13 mouse cellular contexts compared by ENCODE assay signal in the genomic region with DNA sequence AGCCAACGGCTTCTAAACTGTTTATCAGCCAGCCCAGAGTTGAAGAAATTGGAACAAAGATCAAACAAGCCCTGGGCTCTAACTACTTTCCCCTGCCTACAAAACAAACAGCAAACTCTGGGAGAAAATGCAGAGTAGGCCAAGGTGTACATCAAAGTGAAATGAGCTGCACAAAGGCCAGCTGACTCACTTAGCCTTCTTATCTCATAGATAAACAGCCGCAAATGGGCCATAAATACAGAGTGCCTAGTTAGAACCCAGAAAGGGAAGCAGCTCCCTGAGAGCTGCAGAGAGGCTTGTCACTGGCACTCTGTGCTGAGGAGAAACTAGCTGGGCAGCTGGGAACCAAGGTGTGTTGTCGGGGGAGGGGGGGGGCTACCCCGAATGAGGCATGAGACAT. TPM values are rescaled to one million over a fixed set of nuclear protein-coding genes. Genes with fewer than 3 reads are reported as not detected.
DNase-seq lines count a peak whose midpoint lies in the region; ATAC-seq and TF ChIP-seq lines count a peak whose summit lies in the region.
"Had no signal": no experiment of that assay in that cellular context is flagged by ENCODE, and none has a peak within 500 bp of the region (broad histone marks: within the 10 kb centered on the region; RNA-seq: fewer than 3 reads in every experiment).

No protein-coding gene starts in this region.

- no peak for TF ChIP-seq RAD21 in MEL (IDR thresholded peaks at IDR 0.05; ENCODE audit: low read depth, low read length)

- intact Hi-C loops in heart, postnatal 36 days (cut with DNase I), result no loop called here

- no peaks in the 10 kb centered on the region for H3K27me3 ChIP-seq in heart, embryonic 15.5 days
- no peaks in the 10 kb centered on the region for H3K27me3 ChIP-seq in MEL (ENCODE audit: control insufficient read depth in 1 of 2, insufficient read depth in 2 of 2, low read length in 2 of 2)
- no peaks in the 10 kb centered on the region for H3K27me3 ChIP-seq in liver, embryonic 15.5 days
- H3K27me3 ChIP-seq: limb, embryonic 12.5 days; midbrain, embryonic 15.5 days; neural tube, embryonic 15.5 days had no signal

- peaks cover 9% of the 10 kb centered on the region for H3K4me1 ChIP-seq in heart, embryonic 15.5 days (replicated peaks)
- H3K4me1 ChIP-seq in MEL (ENCODE audit: control insufficient read depth in 1 of 2, insufficient read depth in 2 of 2, low read length in 2 of 2), result peaks cover 4 to 16% of the 10 kb centered on the region in 2 experiments
- peaks cover 16% of the 10 kb centered on the region for H3K4me1 ChIP-seq in liver, embryonic 15.5 days (replicated peaks)
- H3K4me1 ChIP-seq: hindbrain, embryonic 10.5 days; limb, embryonic 12.5 days; midbrain, embryonic 15.5 days; neural tube, embryonic 15.5 days had no signal

- H3K4me3 ChIP-seq in heart, embryonic 15.5 days, result no peak overlapping the region
- no peak overlapping the region; a peak in 1 of 4 replicates for H3K4me3 ChIP-seq in MEL (ENCODE audit: control insufficient read depth in 1 of 2, insufficient read depth in 1 of 2, low read depth in 2 of 2, low read length in 2 of 2)
- H3K4me3 ChIP-seq in liver, embryonic 15.5 days (replicated peaks), result no peak overlapping the region
- H3K4me3 ChIP-seq: hindbrain, embryonic 10.5 days; limb, embryonic 12.5 days; midbrain, embryonic 15.5 days; neural tube, embryonic 15.5 days had no signal

- no peak for DNase-seq in heart, postnatal 36 days
- DNase-seq in MEL (ENCODE audit: low read depth, low spot score), result peak; percentile 84
- DNase-seq in gastrocnemius, postnatal 25 days, result no peak
- DNase-seq in spleen, postnatal 10 days (ENCODE audit: low spot score in 2 of 2), result no peak
- no peak for DNase-seq in frontal cortex, postnatal 10 days (ENCODE audit: low spot score in 2 of 2)
- DNase-seq: thymus, postnatal 14 days had no signal

- H3K79me2 ChIP-seq in MEL (ENCODE audit: control insufficient read depth, insufficient read depth, low read length, poor library complexity), result no peaks in the 10 kb centered on the region

- peak overlapping the region; percentile 40; the same call in 1 of the 2 replicates for H3K27ac ChIP-seq in heart, embryonic 15.5 days
- H3K27ac ChIP-seq in MEL (ENCODE audit: control insufficient read depth, low read depth, low read length), result peak overlapping the region; percentile 66
- H3K27ac ChIP-seq in liver, embryonic 15.5 days (replicated peaks), result no peak overlapping the region; the same call in 1 of the 2 replicates
- H3K27ac ChIP-seq: hindbrain, embryonic 10.5 days; limb, embryonic 12.5 days; midbrain, embryonic 15.5 days; neural tube, embryonic 15.5 days had no signal

- no peak overlapping the region for H3K9ac ChIP-seq in heart, embryonic 15.5 days
- no peak overlapping the region for H3K9ac ChIP-seq in MEL (ENCODE audit: control insufficient read depth, low read depth, low read length, poor library complexity, severe bottlenecking)
- H3K9ac ChIP-seq in liver, embryonic 15.5 days, result no peak overlapping the region
- H3K9ac ChIP-seq: limb, embryonic 12.5 days; midbrain, embryonic 15.5 days; neural tube, embryonic 15.5 days had no signal

- 8% methylated on average over 4 of the region's 4 CpGs for WGBS in heart, embryonic 15.5 days
- WGBS in liver, embryonic 15.5 days (ENCODE audit: insufficient replicate concordance), result 8% methylated on average over 4 of the region's 4 CpGs

- no peak overlapping the region for H3K4me2 ChIP-seq in heart, embryonic 15.5 days
- peak overlapping the region; percentile 39 for H3K4me2 ChIP-seq in liver, embryonic 15.5 days
- H3K4me2 ChIP-seq: limb, embryonic 12.5 days; midbrain, embryonic 15.5 days; neural tube, embryonic 15.5 days had no signal

- peak; percentile 82 to 94 for TF ChIP-seq EP300 in MEL (IDR thresholded peaks at IDR 0.05; ENCODE audit: low read depth in 1 of 2, low read length in 2 of 2)

- ATAC-seq in heart, embryonic 15.5 days (replicated peaks; ENCODE audit: insufficient number of reproducible peaks, insufficient read depth, low FRiP score, low read depth), result 0 out of 2 replicates have a peak, but pooled peaks have one; percentile 66
- ATAC-seq in common myeloid progenitor, adult 5-6 weeks (replicated peaks; ENCODE audit: low read depth, poor library complexity, severe bottlenecking), result peak; percentile 73
- peak; percentile 57; the same call in 1 of the 2 replicates for ATAC-seq in liver, embryonic 15.5 days (ENCODE audit: insufficient read depth)
- ATAC-seq: midbrain, embryonic 15.5 days had no signal

- H3K36me3 ChIP-seq in heart, embryonic 15.5 days, result no peaks in the 10 kb centered on the region
- peaks cover 0 to 18% of the 10 kb centered on the region in 2 experiments; a peak in 2 of 4 replicates for H3K36me3 ChIP-seq in MEL (ENCODE audit: control insufficient read depth in 1 of 2, insufficient read depth in 2 of 2, low read length in 2 of 2)
- H3K36me3 ChIP-seq in liver, embryonic 15.5 days (replicated peaks), result no peaks in the 10 kb centered on the region
- H3K36me3 ChIP-seq: hindbrain, embryonic 10.5 days; limb, embryonic 12.5 days; midbrain, embryonic 15.5 days; neural tube, embryonic 15.5 days had no signal

- no peak for TF ChIP-seq POLR2A in MEL (IDR thresholded peaks at IDR 0.05; ENCODE audit: control insufficient read depth in 1 of 2, insufficient read depth in 1 of 2, low read depth in 1 of 2, low read length in 2 of 2, poor library complexity in 1 of 2)

- no peaks in the 10 kb centered on the region for H3K9me3 ChIP-seq in heart, embryonic 15.5 days (replicated peaks)
- H3K9me3 ChIP-seq in MEL (replicated peaks; ENCODE audit: insufficient read depth, low read length), result no peaks in the 10 kb centered on the region
- H3K9me3 ChIP-seq in liver, embryonic 15.5 days (replicated peaks), result no peaks in the 10 kb centered on the region
- H3K9me3 ChIP-seq: hindbrain, embryonic 10.5 days; limb, embryonic 12.5 days; midbrain, embryonic 15.5 days; neural tube, embryonic 15.5 days had no signal

- no peak for TF ChIP-seq CTCF in MEL (IDR thresholded peaks at IDR 0.05 in 2 of 3, conservative IDR thresholded peaks at IDR 0.05 in 1 of 3; ENCODE audit: control insufficient read depth in 1 of 3, insufficient read depth in 1 of 3, low read depth in 2 of 3, low read length in 3 of 3, poor library complexity in 1 of 3, severe bottlenecking in 1 of 3)

TF ChIP-seq in MEL, 35 proteins besides CTCF, POLR2A, EP300 and RAD21 (continues in another document):
- TF ChIP-seq HCFC1 (IDR thresholded peaks at IDR 0.05; ENCODE audit: low read depth, low read length) (no peak), MXI1 (IDR thresholded peaks at IDR 0.05; ENCODE audit: low read depth, low read length) (no peak), MAX (IDR thresholded peaks at IDR 0.05; ENCODE audit: low read length) (no peak), NRF1 (IDR thresholded peaks at IDR 0.05; ENCODE audit: insufficient read depth, low read depth, low read length, poor library complexity, severe bottlenecking) (no peak), NELFE (IDR thresholded peaks at IDR 0.05; ENCODE audit: low read depth, low read length) (no peak), GATA1 (IDR thresholded peaks at IDR 0.05; ENCODE audit: low read depth, low read length) (peak; percentile 96), MAFK (IDR thresholded peaks at IDR 0.05; ENCODE audit: borderline replicate concordance, low read depth, low read length) (peak; percentile 68), JUND (IDR thresholded peaks at IDR 0.05; ENCODE audit: low read depth, low read length) (no peak), SIN3A (IDR thresholded peaks at IDR 0.05; ENCODE audit: low read length) (peak; percentile 83), ELF1 (IDR thresholded peaks at IDR 0.05; ENCODE audit: low read depth, low read length) (no peak), ETS1 (IDR thresholded peaks at IDR 0.05; ENCODE audit: low read depth, low read length) (peak; percentile 98), KAT2A (conservative IDR thresholded peaks at IDR 0.05; ENCODE audit: low read depth, low read length) (no peak), ZKSCAN1 (IDR thresholded peaks at IDR 0.05; ENCODE audit: low read depth, low read length) (no peak), RCOR1 (IDR thresholded peaks at IDR 0.05; ENCODE audit: low read depth, low read length) (peak; percentile 74), UBTF (IDR thresholded peaks at IDR 0.05; ENCODE audit: borderline replicate concordance, insufficient read depth, low read depth, low read length) (no peak), CHD1 (IDR thresholded peaks at IDR 0.05; ENCODE audit: low read depth, low read length) (no peak), USF2 (IDR thresholded peaks at IDR 0.05; ENCODE audit: borderline replicate concordance in 1 of 2, insufficient read depth in 1 of 2, low read depth in 1 of 2, low read length in 2 of 2) (no peak), ZMIZ1 (IDR thresholded peaks at IDR 0.05; ENCODE audit: low read depth, low read length) (no peak), MAZ (IDR thresholded peaks at IDR 0.05; ENCODE audit: low read depth, low read length) (no peak), TAL1 (IDR thresholded peaks at IDR 0.05; ENCODE audit: low read length) (peak; percentile 24; the same call in 1 of the 2 replicates), TBP (IDR thresholded peaks at IDR 0.05; ENCODE audit: low read depth, low read length) (peak; percentile 51; the same call in 1 of the 2 replicates), E2F4 (IDR thresholded peaks at IDR 0.05; ENCODE audit: borderline replicate concordance, low read depth, low read length) (no peak), POLR2AphosphoS2 (IDR thresholded peaks at IDR 0.05; ENCODE audit: low read length) (no peak)

RNA-seq across cellular contexts. Expression of a gene that starts 23.2 kb away (rescaled TPM):
- polyA plus RNA-seq in heart, embryonic 15.5 days (2015; fragmentation: Nextera tagmentation; extraction: Ambion mirVana), result 5.2 and 6.5 TPM in 2 replicates
- total RNA-seq in heart, postnatal 36 days (2021), result 10 to 100 TPM; 31.0 to 37.9 TPM
- total RNA-seq in MEL (2012; rRNA removed), result 11.3 and 11.8 TPM in 2 replicates
- 10 to 100 TPM; 15.5 to 24.6 TPM for polyA plus RNA-seq in MEL (2012; ENCODE audit: insufficient read depth in 1 of 2, insufficient read length in 2 of 2, low read depth in 1 of 2, low replicate concordance in 2 of 2, missing spikeins in 1 of 2)
- 29.9 and 31.7 TPM in 2 replicates for total RNA-seq in common myeloid progenitor, adult 5-6 weeks (2017)
- 1.9 and 2.1 TPM in 2 replicates for polyA plus RNA-seq in liver, embryonic 15.5 days (2015; fragmentation: Nextera tagmentation; extraction: Ambion mirVana)
- total RNA-seq in gastrocnemius, postnatal 25 days (2021), result 10 to 100 TPM; 23.2 to 27.5 TPM

RNA-seq across cellular contexts. Expression of a gene that starts 55.3 kb away (rescaled TPM):
- 62.8 and 71.7 TPM in 2 replicates for polyA plus RNA-seq in heart, embryonic 15.5 days (2015; fragmentation: Nextera tagmentation; extraction: Ambion mirVana)
- total RNA-seq in heart, postnatal 36 days (2021), result 100 to 1,000 TPM; 140 to 163 TPM
- 45.9 and 75.9 TPM in 2 replicates for total RNA-seq in MEL (2012; rRNA removed)
- 10 to 100 TPM in 1 of 2 experiments, not detected in 1; 92.2 TPM for polyA plus RNA-seq in MEL (2012; ENCODE audit: insufficient read depth in 1 of 2, insufficient read length in 2 of 2, low read depth in 1 of 2, low replicate concordance in 2 of 2, missing spikeins in 1 of 2)
- total RNA-seq in common myeloid progenitor, adult 5-6 weeks (2017), result 55.0 and 80.2 TPM in 2 replicates
- 154 and 163 TPM in 2 replicates for polyA plus RNA-seq in liver, embryonic 15.5 days (2015; fragmentation: Nextera tagmentation; extraction: Ambion mirVana)
- total RNA-seq in gastrocnemius, postnatal 25 days (2021), result 10 to 100 TPM; 58.2 to 75.2 TPM
